Mouse (Mus musculus) cerebellum, adult 2 months (tissue): ENCODE data around the gene Rhox3c.
"Not testable (repeated sequence)": the region's sequence is repeated elsewhere in the genome, so short reads cannot be mapped to it uniquely, and the experiment has no call there.

Experiments
- CTCF ChIP-seq: fragments of 200-500 bp; IDR thresholded peaks from 2 replicates; pipeline ENCODE4 v1.5.1; 2011; ENCODE audit warnings: low read depth, mild to moderate bottlenecking, control low read depth, low read length, moderate library complexity, borderline replicate concordance; ENCODE audit not compliant: insufficient read depth
- POLR2A ChIP-seq: fragments of 200-500 bp; IDR thresholded peaks from 2 replicates; pipeline ENCODE4 v1.6.1; 2011; ENCODE audit warnings: low read length, control low read depth, borderline replicate concordance; ENCODE audit not compliant: insufficient read depth

DNA sequence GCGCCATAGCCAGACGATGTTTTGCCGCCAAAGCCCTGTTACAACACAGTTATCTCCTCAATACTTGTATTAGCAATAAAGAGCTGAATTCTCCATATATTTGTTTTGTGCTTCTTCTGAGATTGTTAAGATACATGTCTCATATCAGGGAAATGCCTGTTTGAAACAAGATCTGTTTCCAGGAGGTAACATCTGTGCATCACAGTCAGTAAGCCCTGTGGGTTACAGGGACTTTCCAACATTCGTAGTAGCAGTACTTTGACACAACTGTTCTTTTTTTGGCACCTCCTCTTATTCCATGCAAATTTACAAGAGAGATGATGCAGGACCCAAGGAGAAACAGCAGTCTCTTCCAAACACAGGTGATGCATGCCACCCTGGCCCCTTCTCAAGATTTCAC is at the start of gene Rhox3c:
- TF ChIP-seq POLR2A, CTCF: not testable (repeated sequence)
